Mouse (Mus musculus): Measurements from ENCODE around the gene 9230110F15Rik. TPM values are rescaled to one million over a fixed set of nuclear protein-coding genes. Genes with fewer than 3 reads are reported as not detected.
"Not testable (repeated sequence)": the region's sequence is repeated elsewhere in the genome, so short reads cannot be mapped to it uniquely, and the experiment has no call there.

The 9230110F15Rik gene
- not detected in 2 replicates for polyA plus RNA-seq (2016; fragmentation: Nextera tagmentation; extraction: Ambion mirVana)

- DNase-seq (ENCODE audit: low spot score), result no peak
- H3K36me3 ChIP-seq, result no peaks in the 10 kb centered on the region
- H3K4me3 ChIP-seq, result no peak within 1 kb of the TSS
- WGBS, result 85% methylated on average over 1 of the region's 1 CpGs
- no peak within 1 kb of the TSS for H3K27ac ChIP-seq
- no peaks in the 10 kb centered on the region for H3K27me3 ChIP-seq (ENCODE audit: low read depth, poor library complexity, severe bottlenecking)
- H3K4me1 ChIP-seq, result no peaks in the 10 kb centered on the region
- no peaks in the 10 kb centered on the region for H3K9me3 ChIP-seq (replicated peaks)
Observed at GRCm38 (mm10) chr9:35844050-35844449, at the start of gene 9230110F15Rik. TSS of gene 9230110F15Rik (minus strand) at chr9:35844150.

- not testable (repeated sequence) for H3K4me3 ChIP-seq; H3K36me3 ChIP-seq; H3K9me3 ChIP-seq (replicated peaks); H3K27me3 ChIP-seq (ENCODE audit: low read depth, poor library complexity, severe bottlenecking); H3K4me1 ChIP-seq; H3K27ac ChIP-seq; DNase-seq (ENCODE audit: low spot score)
- WGBS, result 73% methylated on average over 1 of the region's 1 CpGs
Observed at GRCm38 (mm10) chr9:35893112-35893511, 49.2 kb upstream of the 9230110F15Rik start.

DNA sequence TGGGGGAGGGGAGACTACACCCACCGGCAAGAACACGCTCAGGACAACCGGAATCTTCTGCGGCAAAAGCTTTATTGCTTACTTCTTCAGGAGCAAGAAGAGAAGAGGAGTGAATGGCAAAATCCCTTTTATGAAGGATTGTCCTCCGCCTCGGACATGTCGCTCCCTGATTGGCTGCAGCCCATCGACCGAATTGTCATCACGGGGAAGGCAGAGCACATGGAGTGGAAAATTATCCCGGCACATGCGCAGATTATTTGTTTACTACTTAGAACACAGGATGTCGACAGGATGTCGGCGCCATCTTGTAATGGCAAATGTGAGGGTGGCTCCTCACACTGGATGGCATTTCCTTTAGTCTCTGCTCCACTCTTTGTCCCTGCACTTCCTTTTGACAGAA, 26.1 kb downstream of the 9230110F15Rik start:
- H3K27ac ChIP-seq; H3K27me3 ChIP-seq (ENCODE audit: low read depth, poor library complexity, severe bottlenecking); H3K4me3 ChIP-seq; H3K4me1 ChIP-seq; H3K9me3 ChIP-seq (replicated peaks); H3K36me3 ChIP-seq; DNase-seq (ENCODE audit: low spot score): not testable (repeated sequence)
- WGBS, result 94% methylated on average over 15 of the region's 15 CpGs

GRCm38 (mm10) chr9:35798146-35798545, 45.8 kb downstream of the 9230110F15Rik start:
- Histone ChIP-seq H3K36me3 (no peaks in the 10 kb centered on the region), H3K27me3 (ENCODE audit: low read depth, poor library complexity, severe bottlenecking) (no peaks in the 10 kb centered on the region), H3K27ac (no peak overlapping the region), H3K4me1 (no peaks in the 10 kb centered on the region), H3K9me3 (replicated peaks) (0 out of 2 replicates have a peak, but pooled peaks cover 1% of the 10 kb centered on the region), H3K4me3 (no peak overlapping the region)
- DNase-seq (ENCODE audit: low spot score), result no peak

DNA sequence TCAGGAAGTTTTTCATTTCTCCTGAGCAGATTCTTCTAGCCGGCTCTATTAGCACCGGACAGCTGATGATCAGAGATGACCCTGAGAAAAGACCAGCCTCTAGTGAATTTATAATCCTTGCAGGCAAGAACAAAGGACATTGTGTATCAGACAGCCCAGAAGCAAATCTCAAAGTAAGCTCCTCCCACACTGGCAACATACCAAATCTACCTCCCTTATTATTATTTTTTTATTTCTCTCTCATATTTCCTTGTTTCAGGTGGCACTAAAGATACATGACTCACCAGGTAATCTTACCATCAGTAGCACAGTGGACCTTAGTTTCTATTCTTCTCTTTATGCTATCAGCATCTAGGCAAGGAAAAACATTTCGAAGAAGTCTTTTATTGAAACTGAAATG, 53.9 kb downstream of the 9230110F15Rik start, which contains the start of the genes Gm27235 and D730048I06Rik:
Gene Gm27235 (minus strand): TSS at position 101 of the 400 bp plus-strand sequence.
Gene D730048I06Rik (minus strand): TSS at position 112 of the 400 bp plus-strand sequence.
- Histone ChIP-seq H3K27ac (no peak within 1 kb of the TSS), H3K27me3 (ENCODE audit: low read depth, poor library complexity, severe bottlenecking) (no peaks in the 10 kb centered on the region), H3K4me1 (no peaks in the 10 kb centered on the region), H3K4me3 (no peak within 1 kb of the TSS), H3K36me3 (no peaks in the 10 kb centered on the region), H3K9me3 (replicated peaks) (0 out of 2 replicates have a peak, but pooled peaks cover 2% of the 10 kb centered on the region)
- DNase-seq (ENCODE audit: low spot score), result no peak
- 97% methylated on average over 3 of the region's 3 CpGs for WGBS

Other genes with a start within 250 kb of the 9230110F15Rik start
- gene Pate4, start 232.2 kb downstream of the 9230110F15Rik start, polyA plus RNA-seq (2016; fragmentation: Nextera tagmentation; extraction: Ambion mirVana), result 0.19 TPM in 1 of 2 replicates, not detected in the other
- 0.10 TPM in 1 of 2 replicates, not detected in the other for gene Pate3, start 195.9 kb downstream of the 9230110F15Rik start, polyA plus RNA-seq (2016; fragmentation: Nextera tagmentation; extraction: Ambion mirVana)
- not detected in 2 replicates for gene Pate1, start 156.8 kb downstream of the 9230110F15Rik start, polyA plus RNA-seq (2016; fragmentation: Nextera tagmentation; extraction: Ambion mirVana)
- not detected in 2 replicates for gene Gm17677, start 103.1 kb downstream of the 9230110F15Rik start, polyA plus RNA-seq (2016; fragmentation: Nextera tagmentation; extraction: Ambion mirVana)
- not detected in 2 replicates for gene Gm17727, start 66.0 kb downstream of the 9230110F15Rik start, polyA plus RNA-seq (2016; fragmentation: Nextera tagmentation; extraction: Ambion mirVana)
- gene Gm27235, start 54.0 kb downstream of the 9230110F15Rik start, polyA plus RNA-seq (2016; fragmentation: Nextera tagmentation; extraction: Ambion mirVana), result not detected in 2 replicates
- not detected in 2 replicates for gene D730048I06Rik, start 54.0 kb downstream of the 9230110F15Rik start, polyA plus RNA-seq (2016; fragmentation: Nextera tagmentation; extraction: Ambion mirVana)
- not detected in 2 replicates for gene 9230113P08Rik, start 64.3 kb upstream of the 9230110F15Rik start, polyA plus RNA-seq (2016; fragmentation: Nextera tagmentation; extraction: Ambion mirVana)